Mouse (Mus musculus): Measurements from ENCODE around the gene Dapp1. TPM values are rescaled to one million over a fixed set of nuclear protein-coding genes. Genes with fewer than 3 reads are reported as not detected.

Dapp1 gene
- polyA plus RNA-seq, 1 experiment = 9.9 TPM

DNA sequence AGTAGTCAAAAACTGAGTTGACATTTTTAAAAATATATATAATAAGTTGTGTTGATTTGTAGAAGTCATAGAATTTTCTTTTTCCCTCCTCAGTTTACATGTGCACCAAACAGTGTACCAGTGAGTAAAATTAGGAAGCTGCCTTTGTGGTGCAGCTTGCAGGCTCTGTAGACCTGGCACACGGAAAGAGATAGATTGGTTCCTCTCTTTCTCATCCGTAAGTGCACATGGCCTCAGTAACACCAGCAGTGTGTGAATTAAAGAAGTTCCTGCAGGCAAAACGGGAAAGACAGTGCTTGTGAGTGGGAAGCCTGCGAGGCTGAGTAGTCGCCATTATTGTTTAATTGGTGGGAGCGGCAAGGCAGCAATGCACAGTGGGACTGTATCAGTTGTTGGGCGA lies 5.9 kb downstream of the Dapp1 start:
- H3K9ac ChIP-seq (ENCODE audit: low read depth, poor library complexity, severe bottlenecking) = no peak overlapping the region
- peaks cover 5% of the 10 kb centered on the region for H3K4me1 ChIP-seq (ENCODE audit: control insufficient read depth, insufficient read depth, low read length)
- H3K36me3 ChIP-seq (ENCODE audit: control insufficient read depth, insufficient read depth, low read length, poor library complexity, severe bottlenecking) = no peaks in the 10 kb centered on the region
- H3K27ac ChIP-seq (ENCODE audit: insufficient read depth, low read length) = no peak overlapping the region; the same call in 1 of the 2 replicates
- no peaks in the 10 kb centered on the region for H3K9me3 ChIP-seq (replicated peaks; ENCODE audit: control insufficient read depth, insufficient read depth, low read length, poor library complexity, severe bottlenecking)
- H3K27me3 ChIP-seq (ENCODE audit: control insufficient read depth, insufficient read depth, low read length, poor library complexity, severe bottlenecking) = no peaks in the 10 kb centered on the region
- peak overlapping the region; percentile 14 for H3K4me3 ChIP-seq (ENCODE audit: low read depth, low read length)
- TF ChIP-seq CTCF (IDR thresholded peaks at IDR 0.05; ENCODE audit: low read depth, low read length) (no peak), POLR2A (IDR thresholded peaks at IDR 0.05; ENCODE audit: insufficient read depth, low read length) (no peak), EP300 (IDR thresholded peaks at IDR 0.05; ENCODE audit: insufficient read depth, low read depth, low read length) (no peak)

DNA sequence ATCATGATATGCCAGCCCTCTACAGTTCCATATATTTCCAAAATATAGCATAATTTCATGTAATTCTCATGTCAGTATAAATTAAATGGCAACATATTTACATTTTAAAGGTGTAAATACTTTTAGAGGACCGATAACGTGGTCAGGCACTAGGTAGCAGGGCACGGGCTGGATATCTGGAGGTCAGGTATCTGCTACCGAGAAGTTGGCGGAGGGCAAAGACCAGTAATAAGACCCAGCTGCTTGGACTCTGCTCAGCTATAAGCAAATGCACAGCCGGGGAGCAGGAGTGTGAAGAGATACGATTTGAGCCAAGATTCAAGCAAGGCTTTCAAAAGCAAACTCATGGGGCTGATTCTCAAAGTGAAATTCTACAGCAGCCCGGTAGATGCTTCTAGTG lies 7.0 kb downstream of the Dapp1 start:
- Histone ChIP-seq H3K36me3 (ENCODE audit: control insufficient read depth, insufficient read depth, low read length, poor library complexity, severe bottlenecking) (no peaks in the 10 kb centered on the region), H3K27ac (ENCODE audit: insufficient read depth, low read length) (no peak overlapping the region), H3K9ac (ENCODE audit: low read depth, poor library complexity, severe bottlenecking) (no peak overlapping the region), H3K27me3 (ENCODE audit: control insufficient read depth, insufficient read depth, low read length, poor library complexity, severe bottlenecking) (no peaks in the 10 kb centered on the region), H3K9me3 (replicated peaks; ENCODE audit: control insufficient read depth, insufficient read depth, low read length, poor library complexity, severe bottlenecking) (no peaks in the 10 kb centered on the region), H3K4me3 (ENCODE audit: low read depth, low read length) (no peak overlapping the region), H3K4me1 (ENCODE audit: control insufficient read depth, insufficient read depth, low read length) (peaks cover 5% of the 10 kb centered on the region)
- TF ChIP-seq EP300 (IDR thresholded peaks at IDR 0.05; ENCODE audit: insufficient read depth, low read depth, low read length) (no peak), POLR2A (IDR thresholded peaks at IDR 0.05; ENCODE audit: insufficient read depth, low read length) (no peak), CTCF (IDR thresholded peaks at IDR 0.05; ENCODE audit: low read depth, low read length) (no peak)

DNA sequence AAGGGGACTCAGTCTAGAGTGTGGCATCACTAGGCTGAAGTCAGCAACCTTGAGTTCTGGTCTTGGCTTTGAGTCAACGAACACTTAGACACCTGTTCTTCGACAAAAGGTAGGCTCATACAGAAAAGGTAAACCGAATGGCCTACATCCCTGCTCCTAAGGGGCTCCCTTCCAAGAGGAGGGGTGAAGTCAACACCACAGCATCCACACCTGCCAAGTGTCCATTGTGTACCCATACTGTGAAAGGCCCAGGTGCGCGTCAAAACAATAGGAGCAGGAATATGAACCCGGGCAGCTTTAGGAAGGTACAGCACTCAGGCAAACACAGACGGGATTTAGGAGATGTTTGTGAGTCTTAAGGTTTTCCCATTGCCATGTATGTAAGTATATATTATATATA lies 8.4 kb downstream of the Dapp1 start:
- no peak overlapping the region for H3K4me3 ChIP-seq (ENCODE audit: low read depth, low read length)
- TF ChIP-seq EP300 (IDR thresholded peaks at IDR 0.05; ENCODE audit: insufficient read depth, low read depth, low read length) (no peak), POLR2A (IDR thresholded peaks at IDR 0.05; ENCODE audit: insufficient read depth, low read length) (no peak), CTCF (IDR thresholded peaks at IDR 0.05; ENCODE audit: low read depth, low read length) (no peak)
- no peak overlapping the region for H3K9ac ChIP-seq (ENCODE audit: low read depth, poor library complexity, severe bottlenecking)
- H3K9me3 ChIP-seq (replicated peaks; ENCODE audit: control insufficient read depth, insufficient read depth, low read length, poor library complexity, severe bottlenecking) = no peaks in the 10 kb centered on the region
- no peaks in the 10 kb centered on the region for H3K36me3 ChIP-seq (ENCODE audit: control insufficient read depth, insufficient read depth, low read length, poor library complexity, severe bottlenecking)
- peaks cover 5% of the 10 kb centered on the region for H3K4me1 ChIP-seq (ENCODE audit: control insufficient read depth, insufficient read depth, low read length)
- H3K27ac ChIP-seq (ENCODE audit: insufficient read depth, low read length) = no peak overlapping the region
- H3K27me3 ChIP-seq (ENCODE audit: control insufficient read depth, insufficient read depth, low read length, poor library complexity, severe bottlenecking) = no peaks in the 10 kb centered on the region

DNA sequence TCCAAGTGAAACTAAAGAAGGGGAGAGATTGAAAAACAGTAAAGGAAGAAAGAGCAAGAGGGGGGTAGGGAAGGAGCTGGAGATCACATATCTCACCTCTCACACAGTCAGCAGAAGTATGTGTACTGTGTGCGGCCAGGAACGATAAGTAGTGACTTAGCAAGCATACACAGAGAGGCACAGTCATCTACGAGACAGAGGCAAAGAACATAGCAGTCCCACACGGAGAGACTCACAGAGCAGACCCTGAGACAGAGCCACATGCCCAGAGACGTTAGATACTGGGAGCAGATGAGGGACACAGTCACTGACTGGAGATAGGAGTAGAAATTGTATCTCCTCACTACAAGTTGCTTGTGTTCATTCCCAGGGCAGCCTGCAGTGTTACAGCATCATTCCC lies 9.1 kb downstream of the Dapp1 start:
- Histone ChIP-seq H3K27me3 (ENCODE audit: control insufficient read depth, insufficient read depth, low read length, poor library complexity, severe bottlenecking) (no peaks in the 10 kb centered on the region), H3K4me3 (ENCODE audit: low read depth, low read length) (no peak overlapping the region), H3K9me3 (replicated peaks; ENCODE audit: control insufficient read depth, insufficient read depth, low read length, poor library complexity, severe bottlenecking) (no peaks in the 10 kb centered on the region), H3K36me3 (ENCODE audit: control insufficient read depth, insufficient read depth, low read length, poor library complexity, severe bottlenecking) (no peaks in the 10 kb centered on the region), H3K9ac (ENCODE audit: low read depth, poor library complexity, severe bottlenecking) (no peak overlapping the region), H3K4me1 (ENCODE audit: control insufficient read depth, insufficient read depth, low read length) (peaks cover 5% of the 10 kb centered on the region), H3K27ac (ENCODE audit: insufficient read depth, low read length) (no peak overlapping the region)
- TF ChIP-seq CTCF (IDR thresholded peaks at IDR 0.05; ENCODE audit: low read depth, low read length) = no peak
- TF ChIP-seq EP300 (IDR thresholded peaks at IDR 0.05; ENCODE audit: insufficient read depth, low read depth, low read length) = no peak
- no peak for TF ChIP-seq POLR2A (IDR thresholded peaks at IDR 0.05; ENCODE audit: insufficient read depth, low read length)

DNA sequence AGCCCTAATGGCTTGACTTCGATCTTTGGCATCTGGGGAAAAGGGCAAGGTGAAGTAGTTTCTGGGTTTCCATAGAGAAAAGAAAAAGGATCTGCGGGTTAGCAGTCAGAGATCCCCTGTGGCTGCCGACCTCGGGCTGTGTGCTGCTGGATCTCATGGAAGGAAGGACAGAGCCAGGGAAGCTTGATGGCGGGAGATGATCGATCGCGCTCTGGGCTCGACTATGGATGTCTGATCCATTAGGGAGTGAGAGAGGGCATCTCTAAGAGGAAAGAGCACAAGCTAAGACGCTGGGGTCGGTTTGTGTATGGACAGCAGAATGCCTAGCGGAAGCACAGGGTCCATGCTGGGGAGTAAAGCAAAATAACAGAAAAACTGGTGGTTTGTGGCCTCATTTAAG lies 11.4 kb downstream of the Dapp1 start:
- peak overlapping the region; percentile 1; the same call in 1 of the 2 replicates for H3K9ac ChIP-seq (ENCODE audit: low read depth, poor library complexity, severe bottlenecking)
- H3K36me3 ChIP-seq (ENCODE audit: control insufficient read depth, insufficient read depth, low read length, poor library complexity, severe bottlenecking) = no peaks in the 10 kb centered on the region
- no peaks in the 10 kb centered on the region for H3K9me3 ChIP-seq (replicated peaks; ENCODE audit: control insufficient read depth, insufficient read depth, low read length, poor library complexity, severe bottlenecking)
- H3K4me1 ChIP-seq (ENCODE audit: control insufficient read depth, insufficient read depth, low read length) = no peaks in the 10 kb centered on the region
- TF ChIP-seq CTCF (IDR thresholded peaks at IDR 0.05; ENCODE audit: low read depth, low read length) = no peak
- TF ChIP-seq EP300 (IDR thresholded peaks at IDR 0.05; ENCODE audit: insufficient read depth, low read depth, low read length) = 0 out of 2 replicates have a peak, but pooled peaks have one; percentile 62
- H3K27me3 ChIP-seq (ENCODE audit: control insufficient read depth, insufficient read depth, low read length, poor library complexity, severe bottlenecking) = no peaks in the 10 kb centered on the region
- H3K27ac ChIP-seq (ENCODE audit: insufficient read depth, low read length) = no peak overlapping the region
- peak overlapping the region; percentile 38 for H3K4me3 ChIP-seq (ENCODE audit: low read depth, low read length)

DNA sequence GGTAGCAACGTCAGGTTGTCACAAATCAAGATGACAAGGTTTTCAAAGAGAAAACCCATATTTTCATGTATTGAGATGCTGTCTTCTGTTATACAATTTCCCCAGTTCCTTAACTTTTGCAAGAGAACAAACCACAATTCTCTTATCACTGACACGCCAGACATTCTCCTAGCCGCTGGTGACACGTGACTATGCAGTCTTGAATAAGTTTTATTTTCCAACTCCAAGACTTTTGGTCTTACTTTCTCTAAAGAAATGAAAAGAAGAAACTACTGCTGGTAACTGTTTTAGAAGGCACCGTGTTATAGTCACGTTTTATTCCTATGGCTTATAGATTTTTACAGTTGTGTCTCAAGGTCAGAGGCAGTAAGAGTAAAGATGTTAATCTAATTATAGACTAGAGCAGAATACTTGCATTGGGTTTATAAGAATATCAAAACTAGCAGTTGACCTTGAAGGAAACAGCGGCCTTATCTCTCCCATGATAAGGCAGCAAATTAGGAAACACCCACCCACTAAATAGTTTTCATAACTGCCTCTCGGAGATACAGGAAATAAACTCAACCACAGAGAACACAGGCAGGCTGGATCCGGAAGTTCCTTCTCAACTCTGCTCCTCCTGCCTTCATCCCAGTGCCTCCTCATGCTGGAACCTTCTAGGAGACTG lies 12.4 kb downstream of the Dapp1 start:
- H3K36me3 ChIP-seq (ENCODE audit: control insufficient read depth, insufficient read depth, low read length, poor library complexity, severe bottlenecking) = no peaks in the 10 kb centered on the region
- H3K9me3 ChIP-seq (replicated peaks; ENCODE audit: control insufficient read depth, insufficient read depth, low read length, poor library complexity, severe bottlenecking) = no peaks in the 10 kb centered on the region
- no peak overlapping the region for H3K4me3 ChIP-seq (ENCODE audit: low read depth, low read length)
- H3K27ac ChIP-seq (ENCODE audit: insufficient read depth, low read length) = no peak overlapping the region
- peak overlapping the region; percentile 59; the same call in 1 of the 2 replicates for H3K9ac ChIP-seq (ENCODE audit: low read depth, poor library complexity, severe bottlenecking)
- H3K27me3 ChIP-seq (ENCODE audit: control insufficient read depth, insufficient read depth, low read length, poor library complexity, severe bottlenecking) = no peaks in the 10 kb centered on the region
- no peaks in the 10 kb centered on the region for H3K4me1 ChIP-seq (ENCODE audit: control insufficient read depth, insufficient read depth, low read length)
- no peak for TF ChIP-seq POLR2A (IDR thresholded peaks at IDR 0.05; ENCODE audit: insufficient read depth, low read length)
- no peak for TF ChIP-seq CTCF (IDR thresholded peaks at IDR 0.05; ENCODE audit: low read depth, low read length)
- TF ChIP-seq EP300 (IDR thresholded peaks at IDR 0.05; ENCODE audit: insufficient read depth, low read depth, low read length) = no peak

All from ES-Bruce4 (cell line).